Mouse (Mus musculus) cerebellum, postnatal 10 days (tissue): ENCODE data around the gene Riox2.
A peak's percentile ranks its signal among the peaks of the same experiment; 100 is the strongest.

ENCODE experiments used
- DNase-seq, 2 experiments: peaks; one replicate each; pipeline ENCODE4 v3.0.0; 2021; ENCODE audit warnings: mixed read lengths in 2 of 2

Gene Riox2

GRCm38 (mm10) chr16:59521752-59522423, 50.3 kb downstream of the Riox2 start:
- no peak for DNase-seq

DNA sequence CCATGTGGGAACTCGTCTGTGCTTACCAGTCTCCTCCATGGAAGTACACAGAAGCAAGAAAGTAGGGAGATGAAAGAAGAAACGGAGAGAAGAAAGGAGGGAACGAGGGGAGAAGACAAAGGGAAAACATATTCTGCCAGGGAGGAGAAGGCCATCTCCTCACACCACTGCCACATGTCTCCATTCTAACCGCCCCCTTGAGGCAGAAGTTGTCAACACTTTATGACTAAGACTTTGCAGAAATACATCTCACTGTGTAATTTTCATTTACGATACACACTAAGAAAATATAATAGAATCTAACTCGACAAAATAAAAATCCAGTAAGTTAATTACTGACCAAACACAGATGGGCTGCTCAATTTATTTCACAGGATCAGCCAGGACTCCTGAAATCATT, 55.4 kb downstream of the Riox2 start:
- no peak for DNase-seq

DNA sequence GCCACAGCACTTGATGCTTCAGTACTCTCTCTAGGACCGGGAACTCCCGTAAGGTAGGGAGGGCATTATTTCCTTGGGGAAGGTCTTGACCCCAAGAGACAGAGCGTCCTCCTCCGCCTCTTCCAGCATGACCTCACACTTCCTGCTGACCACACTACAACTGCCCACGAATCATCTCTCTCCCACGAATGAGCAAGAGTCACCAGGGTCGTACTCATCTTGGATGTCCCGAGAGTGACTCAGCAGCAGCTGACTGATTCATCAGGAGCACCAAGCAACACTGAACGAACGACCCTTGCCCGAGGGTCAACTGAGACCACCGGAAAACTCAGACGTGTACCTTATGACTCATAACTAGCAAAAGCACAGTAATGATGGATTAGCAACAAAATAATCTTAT, 58.0 kb downstream of the Riox2 start:
- no peak for DNase-seq

- no peak for DNase-seq
Observed at GRCm38 (mm10) chr16:59531243-59531642, 59.7 kb downstream of the Riox2 start.

DNA sequence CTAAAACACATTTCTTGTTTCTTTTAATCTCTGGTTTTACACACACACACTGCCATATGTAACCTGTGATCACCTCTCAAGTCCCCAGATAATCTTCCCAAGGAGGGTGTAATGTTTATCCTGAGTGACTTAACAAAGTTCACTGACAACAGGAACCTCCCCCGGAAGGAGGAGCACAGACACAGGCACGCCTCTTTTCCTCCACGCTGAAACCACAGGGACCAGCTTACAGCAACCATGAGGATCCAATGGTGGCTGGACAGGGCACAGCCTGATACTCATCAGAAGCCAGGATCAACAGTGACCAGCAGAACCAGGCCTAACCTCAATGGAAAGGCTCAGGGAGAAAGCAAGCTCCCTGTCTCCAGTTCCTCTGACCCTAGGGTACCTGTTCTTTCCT, 61.0 kb downstream of the Riox2 start:
- DNase-seq, result no peak

- peak; percentile 16 to 28 for DNase-seq
Observed at GRCm38 (mm10) chr16:59534349-59534748, 62.8 kb downstream of the Riox2 start.

DNA sequence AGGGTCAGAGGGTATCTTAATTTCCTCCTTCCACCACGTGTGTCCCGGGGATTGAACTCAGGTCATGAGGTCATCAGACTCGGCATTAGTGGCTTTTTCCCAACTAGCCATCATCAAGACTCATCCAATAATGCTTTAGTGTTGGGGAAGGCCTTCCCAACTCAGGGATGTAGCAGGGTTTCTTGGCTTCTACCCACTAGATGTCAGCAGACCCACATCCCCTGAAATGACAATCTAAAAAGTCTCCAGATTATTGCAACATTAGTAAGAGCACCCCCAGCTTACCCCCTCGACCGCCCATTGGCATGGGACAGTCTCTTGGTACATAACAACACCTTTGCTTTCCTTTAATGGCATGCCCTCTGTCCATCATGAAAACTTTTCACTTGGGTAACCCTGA, 64.1 kb downstream of the Riox2 start:
- DNase-seq, result peak; percentile 5 to 8

DNA sequence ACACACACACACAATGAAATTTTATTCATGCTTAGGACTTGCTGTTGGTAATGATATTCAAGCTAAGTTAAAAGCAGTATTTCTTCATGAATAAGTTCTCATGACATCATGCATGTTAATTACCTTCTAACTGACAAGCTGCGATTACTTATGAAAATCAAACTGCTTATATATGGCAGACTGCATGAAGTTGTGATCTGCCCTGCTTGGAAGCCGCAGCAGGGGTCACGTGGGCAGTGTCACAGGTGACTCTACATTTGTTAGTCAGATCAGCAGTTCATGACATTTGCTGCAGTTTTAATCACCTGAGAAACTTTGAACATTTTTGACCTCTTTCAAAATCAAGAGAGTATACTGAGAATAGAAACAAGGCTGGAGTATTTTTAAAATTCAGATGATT, 69.4 kb downstream of the Riox2 start:
- no peak for DNase-seq

- no peak for DNase-seq
Observed at GRCm38 (mm10) chr16:59541382-59541781, 69.8 kb downstream of the Riox2 start.
